Mouse (Mus musculus) liver, adult 2 months (tissue): ENCODE data around the gene Abhd17c. TPM values are rescaled to one million over a fixed set of nuclear protein-coding genes. Genes with fewer than 3 reads are reported as not detected.

Experiments used
- DNase-seq: peaks from one replicate; pipeline ENCODE4 v3.0.0-alpha.2; 2011; ENCODE audit warnings: low read depth, low spot score; ENCODE audit errors: extremely low read depth
- H3K27ac ChIP-seq: fragments of 200-500 bp; replicated peaks from 2 replicates; pipeline ENCODE4 v1.5.1; 2012; ENCODE audit warnings: low read depth, mild to moderate bottlenecking, control low read depth, inconsistent platforms, low read length; ENCODE audit not compliant: insufficient read depth
- H3K27me3 ChIP-seq: fragments of 200-500 bp; 2 replicates; pipeline ENCODE4 v1.6.1; 2012; ENCODE audit warnings: mild to moderate bottlenecking, moderate library complexity, low read length, inconsistent platforms; ENCODE audit not compliant: control insufficient read depth, insufficient read depth
- H3K36me3 ChIP-seq: fragments of 200-500 bp; 2 replicates; pipeline ENCODE4 v1.6.1; 2012; ENCODE audit warnings: low read length, inconsistent platforms; ENCODE audit not compliant: control insufficient read depth, insufficient read depth
- H3K4me1 ChIP-seq: fragments of 200-500 bp; 2 replicates; pipeline ENCODE4 v1.6.1; 2011; ENCODE audit warnings: low read length; ENCODE audit not compliant: control insufficient read depth, insufficient read depth
- H3K4me3 ChIP-seq: fragments of 200-500 bp; 2 replicates; pipeline ENCODE4 v1.5.1; 2011; ENCODE audit warnings: low read depth, mild to moderate bottlenecking, control low read depth, low read length, moderate library complexity; ENCODE audit not compliant: insufficient read depth
- H3K79me2 ChIP-seq: fragments of 200-500 bp; 2 replicates; pipeline ENCODE4 v1.6.1; 2012; ENCODE audit warnings: inconsistent platforms, mild to moderate bottlenecking, low read length, moderate library complexity; ENCODE audit not compliant: control insufficient read depth, insufficient read depth
- H3K9ac ChIP-seq: fragments of 200-500 bp; 2 replicates; pipeline ENCODE4 v1.6.1; 2012; ENCODE audit warnings: low read depth, mild to moderate bottlenecking, control low read depth, inconsistent platforms, low read length
- CTCF ChIP-seq: fragments of 200-500 bp; IDR thresholded peaks from 2 replicates; pipeline ENCODE4 v1.5.1; 2011; ENCODE audit warnings: low read depth, low read length, control low read depth
- POLR2A ChIP-seq: fragments of 200-500 bp; IDR thresholded peaks from 2 replicates; pipeline ENCODE4 v1.6.1; 2011; ENCODE audit warnings: low read length, control low read depth; ENCODE audit not compliant: insufficient read depth; ENCODE audit errors: extremely low read depth
- whole genome bisulfite sequencing: fragments of 180-500 bp; shearing (Covaris S2); methylation state at CpG from one replicate; pipeline ENCODE4 v1.1.7; 2018; 5-methylcytosine and 5-hydroxymethylcytosine counted together
- polyA plus RNA-seq: library from polyadenylated mRNA; depleted of rRNA; stranded (reverse); fragments of >200 nt; gene quantifications from 2 replicates; pipeline ENCODE4 v1.2.3, GENCODE M21; 2012
- total RNA-seq: library from RNA; depleted of rRNA; stranded (reverse); fragments of >200 nt; gene quantifications from 2 replicates; pipeline ENCODE4 v1.2.3, GENCODE M21; 2014

Gene Abhd17c
- total and polyA plus RNA-seq, 2 experiments: 32.4 to 102 TPM

DNA sequence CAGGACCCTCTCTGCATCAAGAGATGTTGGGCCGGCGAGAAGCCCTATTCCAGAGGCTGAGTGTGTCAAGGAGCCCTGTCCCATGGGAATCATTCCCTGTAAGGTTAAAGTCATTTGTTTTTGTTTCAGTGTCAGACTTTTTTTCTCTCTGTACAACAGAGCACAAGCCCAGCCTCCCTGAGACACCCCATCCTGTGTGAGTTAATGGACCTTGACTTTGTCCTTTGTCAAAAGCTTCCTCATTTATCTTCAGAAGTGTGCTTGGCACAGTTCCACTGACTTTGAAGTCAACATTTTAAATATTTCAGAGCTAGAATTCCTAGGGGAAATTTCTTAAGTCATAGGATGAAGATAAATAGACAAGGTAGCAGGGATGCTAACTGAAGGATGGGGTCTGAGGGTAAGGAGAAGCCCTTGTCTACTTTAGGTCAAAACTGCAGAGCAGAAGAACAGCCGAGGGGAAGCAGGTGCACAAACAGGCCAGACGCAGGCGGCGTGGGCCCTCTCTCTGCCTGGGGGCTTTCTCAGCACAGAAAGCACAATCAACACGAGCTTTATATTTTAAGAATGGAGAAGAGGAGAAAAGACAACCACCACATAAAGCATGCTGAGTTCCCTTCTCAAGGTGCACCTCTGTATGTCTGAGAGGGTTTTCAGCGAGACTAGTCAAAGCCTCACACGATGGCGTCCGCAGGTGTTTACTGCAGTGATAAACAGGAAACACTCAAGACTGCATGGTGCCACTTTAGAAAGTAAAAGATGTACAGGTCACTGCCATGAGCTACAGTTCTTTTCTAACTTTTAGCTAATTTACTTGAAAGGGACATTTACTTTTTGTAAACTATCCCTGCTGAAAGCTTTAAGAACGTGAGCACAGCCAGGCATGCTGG is 32.2 kb downstream of the Abhd17c start:
- H3K36me3 ChIP-seq: no peaks in the 10 kb centered on the region
- TF ChIP-seq CTCF (no peak), POLR2A (no peak)
- no peak overlapping the region for H3K9ac ChIP-seq
- 80% methylated on average over 12 of the region's 12 CpGs for WGBS
- H3K27me3 ChIP-seq: no peaks in the 10 kb centered on the region
- H3K4me1 ChIP-seq: peaks cover 44% of the 10 kb centered on the region
- peaks cover 44% of the 10 kb centered on the region; the same call in 1 of the 2 replicates for H3K79me2 ChIP-seq
- no peak for DNase-seq
- no peak overlapping the region for H3K4me3 ChIP-seq
- H3K27ac ChIP-seq: peak overlapping the region; percentile 64

DNA sequence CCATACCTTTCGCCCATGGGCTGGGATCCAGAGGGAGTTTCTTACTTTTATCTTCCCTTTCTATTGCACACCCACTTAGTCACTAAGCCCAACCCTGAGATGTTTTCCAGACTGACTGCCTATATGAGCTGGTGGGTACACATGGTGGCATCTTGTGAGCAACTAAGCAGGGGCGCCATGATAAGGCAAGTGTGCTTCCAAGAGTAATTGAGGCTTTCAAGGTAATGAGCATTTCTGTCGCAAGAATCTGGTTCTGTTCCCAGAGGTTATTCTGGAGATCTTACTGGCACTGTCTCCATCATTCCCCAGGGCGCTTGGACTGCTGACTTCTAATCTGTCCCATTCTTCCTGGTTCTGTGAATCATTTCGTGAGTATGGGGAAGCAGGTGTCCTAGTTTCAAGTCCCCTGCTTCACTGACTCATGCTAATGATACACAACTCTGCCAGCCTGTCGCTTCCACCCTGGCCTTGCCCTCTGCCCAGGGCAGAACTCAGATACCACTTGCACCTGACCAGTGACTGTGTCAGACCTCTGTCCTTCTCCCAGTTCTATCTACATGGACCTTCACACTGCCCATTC is 34.1 kb downstream of the Abhd17c start:
- Histone ChIP-seq H3K36me3 (peaks cover 7% of the 10 kb centered on the region; the same call in 1 of the 2 replicates), H3K79me2 (peaks cover 35% of the 10 kb centered on the region; the same call in 1 of the 2 replicates), H3K27ac (peak overlapping the region; percentile 80), H3K4me1 (peaks cover 44% of the 10 kb centered on the region), H3K9ac (no peak overlapping the region), H3K4me3 (no peak overlapping the region), H3K27me3 (no peaks in the 10 kb centered on the region)
- TF ChIP-seq POLR2A (no peak), CTCF (no peak)
- DNase-seq: peak; percentile 87
- 34% methylated on average over 6 of the region's 6 CpGs for WGBS

DNA sequence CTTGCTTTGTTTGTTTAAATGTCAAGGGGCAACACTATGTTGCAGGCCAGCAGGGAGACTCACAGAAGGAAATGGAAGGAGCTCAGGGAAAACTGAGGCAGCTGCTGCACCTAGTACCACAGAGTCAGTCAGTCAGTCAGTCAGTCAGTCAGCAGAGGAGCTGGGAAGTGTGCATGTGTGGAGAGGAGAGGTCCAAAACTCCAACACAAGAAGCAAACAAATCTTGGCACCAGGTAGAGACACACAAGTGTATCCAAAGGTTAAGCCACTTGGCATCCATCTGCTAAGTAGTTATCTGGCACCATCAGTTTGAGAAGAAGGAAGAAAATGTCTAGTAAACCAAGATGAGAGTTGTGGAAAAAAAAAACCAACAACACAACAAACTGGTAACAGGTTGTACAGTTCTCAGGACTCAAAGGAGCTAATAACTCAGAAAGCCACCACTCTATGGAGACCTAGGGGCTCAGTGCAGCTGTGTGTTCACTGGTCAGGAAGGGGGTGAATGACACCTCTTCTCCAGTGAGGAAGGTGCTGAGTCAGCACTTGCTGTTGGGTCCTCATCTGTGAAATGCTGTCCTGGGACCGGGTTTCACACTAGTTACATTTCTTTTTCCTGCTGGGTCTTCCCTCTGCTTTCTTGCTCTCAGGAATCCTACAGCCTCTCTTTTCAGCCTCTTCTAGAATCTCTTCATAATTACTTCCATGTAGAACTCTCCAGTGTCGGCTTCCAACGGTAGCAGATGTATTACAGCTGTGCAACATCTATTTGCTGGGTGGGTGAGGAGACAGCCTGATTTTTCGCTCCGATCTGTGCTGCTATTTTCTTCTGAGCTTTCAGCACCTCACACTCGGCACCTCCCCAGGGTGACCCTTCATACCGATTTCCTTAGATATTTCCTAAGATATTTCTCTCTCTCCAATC is 34.8 kb downstream of the Abhd17c start:
- DNase-seq: peak; percentile 93
- Histone ChIP-seq H3K4me1 (peaks cover 42% of the 10 kb centered on the region), H3K27ac (peak overlapping the region; percentile 80), H3K4me3 (no peak overlapping the region), H3K9ac (no peak overlapping the region), H3K27me3 (no peaks in the 10 kb centered on the region), H3K79me2 (peaks cover 30% of the 10 kb centered on the region; the same call in 1 of the 2 replicates), H3K36me3 (peaks cover 7% of the 10 kb centered on the region; the same call in 1 of the 2 replicates)
- no peak for TF ChIP-seq CTCF
- no peak for TF ChIP-seq POLR2A
- WGBS: 74% methylated on average over 7 of the region's 7 CpGs

DNA sequence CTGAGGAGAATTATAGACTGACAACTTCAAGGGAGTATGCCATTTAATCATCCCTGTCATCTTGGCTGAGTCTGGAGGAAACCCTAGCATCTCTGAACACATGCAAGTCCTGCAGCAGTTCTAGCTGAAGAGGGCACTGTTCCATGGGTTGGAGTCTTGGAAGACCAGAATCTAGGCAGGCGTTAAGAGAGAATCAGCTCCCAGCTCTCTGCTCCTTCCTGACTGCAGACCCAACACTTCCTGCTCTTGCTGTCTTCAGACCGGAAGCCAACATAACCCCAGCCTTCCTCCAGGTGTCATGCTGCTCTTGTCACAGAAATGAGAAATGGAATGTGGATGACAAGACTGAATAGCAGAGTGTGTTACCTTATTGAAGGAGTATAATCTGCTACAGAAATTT is 36.3 kb downstream of the Abhd17c start:
- WGBS: 65% methylated on average over 2 of the region's 2 CpGs
- H3K4me1 ChIP-seq: peaks cover 46% of the 10 kb centered on the region
- no peak for DNase-seq

DNA sequence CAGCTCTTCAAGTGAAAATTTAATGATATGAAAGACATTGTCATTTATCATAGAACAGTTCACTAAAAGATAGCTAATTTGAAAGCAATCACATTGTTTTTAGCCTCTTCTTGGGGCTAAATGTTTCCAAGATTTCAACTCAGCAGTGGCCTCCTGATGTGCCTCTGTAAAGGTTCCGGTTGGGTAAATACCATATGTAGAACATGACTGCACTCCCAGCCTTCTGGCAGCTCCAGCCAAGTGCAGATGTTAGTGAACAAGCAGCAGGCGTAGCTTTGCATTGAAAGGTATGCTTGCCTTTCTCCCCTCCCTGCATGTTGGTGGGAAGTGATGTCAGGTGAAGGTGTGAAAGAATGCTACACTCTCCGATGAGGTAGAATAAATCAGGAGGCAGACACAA is 36.9 kb downstream of the Abhd17c start:
- Histone ChIP-seq H3K27ac (no peak overlapping the region), H3K79me2 (peaks cover 24% of the 10 kb centered on the region; the same call in 1 of the 2 replicates), H3K36me3 (peaks cover 7% of the 10 kb centered on the region; the same call in 1 of the 2 replicates), H3K4me3 (no peak overlapping the region), H3K4me1 (peaks cover 42% of the 10 kb centered on the region), H3K27me3 (no peaks in the 10 kb centered on the region), H3K9ac (no peak overlapping the region)
- DNase-seq: no peak
- no peak for TF ChIP-seq CTCF
- TF ChIP-seq POLR2A: no peak
- 79% methylated on average over 3 of the region's 3 CpGs for WGBS

More for the DNA sequence above, 36.3 kb downstream of the Abhd17c start:
- Histone ChIP-seq H3K79me2 (peaks cover 28% of the 10 kb centered on the region; the same call in 1 of the 2 replicates), H3K4me3 (no peak overlapping the region), H3K36me3 (peaks cover 7% of the 10 kb centered on the region; the same call in 1 of the 2 replicates), H3K27ac (no peak overlapping the region), H3K9ac (no peak overlapping the region), H3K27me3 (no peaks in the 10 kb centered on the region)
- no peak for TF ChIP-seq POLR2A
- TF ChIP-seq CTCF: no peak
